Mouse (Mus musculus): ENCODE data around the gene Pptc7.

The Pptc7 gene

GRCm38 (mm10) chr5:122354492-122355067 lies 70.4 kb downstream of the Pptc7 start:
- in situ Hi-C loops (cut with MboI; ENCODE audit: low pct_unique_long_range_greater_than_20kb in 1 of 2, low sequenced_read_pairs in 2 of 2, unreplicated experiment in 1 of 2): no loop called here

GRCm38 (mm10) chr5:122371591-122372191 lies 87.5 kb downstream of the Pptc7 start, which contains the start of gene Gpn3:
TSS of gene Gpn3 (plus strand) at chr5:122371876.
- in situ Hi-C loops (cut with MboI; ENCODE audit: low pct_unique_long_range_greater_than_20kb in 1 of 2, low sequenced_read_pairs in 2 of 2, unreplicated experiment in 1 of 2): no loop called here

- in situ Hi-C loops (cut with MboI; ENCODE audit: low pct_unique_long_range_greater_than_20kb in 1 of 2, low sequenced_read_pairs in 2 of 2, unreplicated experiment in 1 of 2): no loop called here
Measured at GRCm38 (mm10) chr5:122372192-122372769, 88.1 kb downstream of the Pptc7 start, which contains the start of gene Fam216a. TSS of gene Fam216a (minus strand) at chr5:122372364.

- in situ Hi-C loops (cut with MboI; ENCODE audit: low pct_unique_long_range_greater_than_20kb in 1 of 2, low sequenced_read_pairs in 2 of 2, unreplicated experiment in 1 of 2): no loop called here
Measured at GRCm38 (mm10) chr5:122372878-122373277, 88.7 kb downstream of the Pptc7 start.

All from mouse embryonic stem cell (cell line).